Mouse (Mus musculus): Measurements from ENCODE around the gene Tlk2.

Gene Tlk2

DNA sequence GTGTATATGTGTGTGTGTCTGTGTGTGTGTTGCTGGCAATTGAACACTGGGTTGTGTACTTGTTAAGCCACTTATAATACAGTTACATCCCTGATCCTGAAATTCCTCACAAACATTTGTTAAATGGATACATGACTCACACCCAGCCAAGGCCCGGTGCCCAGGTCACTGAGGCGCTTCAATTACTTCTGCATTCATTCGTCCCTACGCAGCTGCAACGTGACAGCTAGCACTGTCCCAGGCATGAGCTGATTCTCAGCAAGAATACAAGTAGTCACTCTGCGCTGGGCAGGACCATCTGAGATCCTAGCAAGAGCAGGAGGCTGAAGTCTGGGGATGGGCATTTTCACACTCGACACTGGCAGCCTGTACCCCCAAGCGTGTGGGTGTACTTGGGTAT, 136.7 kb downstream of the Tlk2 start:
- no peak for DNase-seq

DNA sequence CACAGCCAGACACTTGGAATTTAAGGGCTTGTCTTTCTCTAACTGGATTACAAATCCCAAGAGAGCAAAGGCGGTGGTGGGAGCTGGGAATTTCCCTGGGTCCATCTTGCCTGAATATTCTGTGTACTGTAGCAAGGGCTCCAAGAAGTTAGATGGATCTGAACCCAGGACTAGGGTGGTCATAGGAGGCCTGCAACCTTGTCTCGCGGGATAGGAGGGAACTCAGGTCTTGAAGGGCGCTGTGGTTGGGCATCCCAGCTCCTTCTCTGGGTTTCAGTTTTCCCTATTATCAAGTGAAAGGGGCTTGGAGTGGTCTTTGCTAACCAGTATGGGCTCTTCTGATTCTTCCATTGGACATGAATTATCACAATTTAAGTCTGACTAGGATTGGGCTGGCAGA, 137.5 kb downstream of the Tlk2 start:
- no peak for DNase-seq

DNA sequence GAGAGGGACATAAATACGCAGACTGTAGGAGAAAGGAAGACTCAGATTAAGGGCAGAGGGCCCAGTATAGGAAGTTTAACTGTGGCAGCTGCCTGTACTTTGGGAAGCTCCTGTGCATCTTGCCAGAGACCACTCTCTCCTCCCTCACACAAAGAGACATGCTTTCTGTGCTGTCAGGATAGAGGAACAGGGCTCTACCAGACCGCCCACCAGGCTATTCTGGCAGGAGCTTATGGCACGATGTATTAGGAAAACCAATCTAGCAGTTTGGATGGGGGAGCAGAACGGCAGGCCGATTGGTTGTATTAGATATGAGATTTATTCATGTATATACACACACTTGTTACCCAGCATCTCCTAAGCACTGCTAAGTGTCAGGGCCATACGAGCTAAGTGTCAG, 139.2 kb downstream of the Tlk2 start:
- no peak for DNase-seq

DNA sequence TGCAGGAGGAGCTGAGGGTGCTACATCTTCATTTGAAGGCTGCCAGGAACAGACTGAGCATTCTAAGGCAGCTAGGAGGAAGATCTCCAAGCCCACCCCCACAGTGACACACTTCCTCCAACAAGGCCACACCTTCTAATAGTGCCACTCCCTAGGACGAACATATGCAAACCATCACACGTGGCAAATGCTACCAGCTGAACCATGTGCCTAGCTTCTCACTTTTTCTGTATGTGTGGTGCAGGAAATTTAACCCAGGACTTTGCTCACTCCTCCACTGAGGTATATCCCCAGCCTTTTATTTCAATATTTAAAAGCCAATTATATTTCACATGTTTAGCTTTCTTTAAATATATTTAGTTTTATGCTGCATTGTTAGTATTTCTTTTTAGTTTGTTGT, 142.5 kb downstream of the Tlk2 start:
- DNase-seq: no peak

DNA sequence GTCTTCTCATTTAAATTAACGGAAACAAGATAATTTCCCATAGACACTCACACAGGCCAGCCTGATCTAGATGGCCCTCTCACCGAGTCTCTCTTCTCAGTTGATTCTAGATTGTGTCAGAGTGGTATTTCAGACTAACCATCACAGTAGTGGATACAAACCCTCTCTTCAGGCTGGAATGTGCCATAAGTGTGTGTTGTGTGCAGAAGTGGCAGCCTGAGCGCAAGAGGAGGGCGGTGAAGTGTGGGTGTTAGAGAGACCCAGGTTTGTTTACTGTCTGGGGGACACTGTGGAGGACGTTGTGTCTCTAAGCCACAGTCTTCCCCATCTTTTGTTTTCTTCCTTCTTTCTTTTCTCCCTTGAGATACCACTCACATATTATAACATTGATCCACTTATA, 144.9 kb downstream of the Tlk2 start:
- no peak for DNase-seq

DNA sequence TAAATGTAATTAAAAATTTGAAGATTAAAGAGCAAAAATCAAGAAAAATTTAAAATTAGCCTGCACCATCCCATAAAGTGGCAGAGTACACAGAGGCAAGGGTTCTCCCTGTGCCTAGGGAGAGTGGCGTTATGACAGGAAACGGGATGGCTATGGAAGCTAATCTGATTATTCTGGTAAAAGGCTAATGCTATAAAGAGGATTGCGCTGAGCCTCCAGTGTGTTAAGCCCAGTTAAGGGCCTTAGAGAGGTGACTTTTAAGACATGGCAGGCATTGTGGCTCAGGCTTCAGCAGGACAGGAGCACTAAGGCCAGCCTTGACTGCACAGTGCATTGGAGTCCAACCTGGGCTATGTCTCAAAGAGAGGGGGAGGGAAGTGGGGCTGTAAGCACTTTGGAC, 148.5 kb downstream of the Tlk2 start:
- no peak for DNase-seq

DNA sequence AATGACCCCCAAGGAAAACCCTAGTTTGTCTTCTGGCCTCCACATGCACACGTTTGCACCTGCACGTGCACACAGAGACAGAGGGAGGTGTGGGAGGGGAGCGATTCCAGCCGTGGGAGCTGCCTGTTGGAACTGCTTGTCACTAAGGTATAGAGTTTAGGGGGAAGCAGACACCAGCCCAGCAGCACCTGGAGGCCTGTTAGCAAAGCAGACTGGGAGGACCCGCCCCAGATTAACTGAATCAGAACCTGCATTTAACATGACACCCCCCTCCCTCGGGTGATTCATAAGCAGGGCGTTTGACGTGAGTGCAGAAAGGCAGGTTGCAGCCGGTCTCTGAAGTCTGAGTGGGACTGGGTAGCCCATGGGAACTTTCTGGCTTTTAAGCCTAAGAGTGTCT, 151.4 kb downstream of the Tlk2 start:
- DNase-seq: no peak

DNA sequence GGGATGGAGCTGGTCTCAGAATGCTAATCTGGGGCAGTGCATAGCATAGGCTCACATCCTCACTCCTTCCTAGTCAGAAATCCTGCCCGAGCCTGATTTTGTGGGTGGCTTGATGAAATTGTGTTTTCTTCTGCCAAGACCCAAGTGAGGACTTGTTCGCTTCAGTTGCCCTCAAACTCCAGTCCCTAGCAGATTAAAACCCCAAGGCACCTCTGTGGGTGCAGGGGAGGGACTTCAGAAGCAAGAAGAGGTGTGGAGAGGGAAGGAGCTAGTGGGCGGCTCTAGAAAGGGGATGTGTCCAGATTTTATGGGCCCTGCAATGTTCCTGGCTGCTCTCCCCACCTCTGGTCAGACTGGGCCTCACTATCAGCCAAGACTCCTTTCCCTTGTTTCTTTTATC, 152.5 kb downstream of the Tlk2 start:
- DNase-seq: no peak

DNA sequence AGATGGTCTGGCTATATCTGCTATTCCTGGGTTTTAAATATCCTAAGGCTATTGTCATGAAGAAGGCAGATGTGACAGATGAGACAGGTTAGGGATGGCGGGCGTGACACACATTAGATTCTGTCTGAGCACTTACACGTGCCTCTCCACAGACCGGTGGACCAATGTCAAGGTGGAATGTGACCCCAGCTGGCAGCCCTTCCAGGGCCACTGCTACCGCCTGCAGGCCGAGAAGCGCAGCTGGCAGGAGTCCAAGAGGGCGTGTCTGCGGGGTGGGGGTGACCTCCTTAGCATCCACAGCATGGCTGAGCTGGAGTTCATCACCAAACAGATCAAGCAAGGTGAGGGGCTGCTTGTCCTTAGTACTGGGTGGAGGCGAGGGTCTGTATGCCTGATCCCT, 153.1 kb downstream of the Tlk2 start:
- DNase-seq: no peak

DNA sequence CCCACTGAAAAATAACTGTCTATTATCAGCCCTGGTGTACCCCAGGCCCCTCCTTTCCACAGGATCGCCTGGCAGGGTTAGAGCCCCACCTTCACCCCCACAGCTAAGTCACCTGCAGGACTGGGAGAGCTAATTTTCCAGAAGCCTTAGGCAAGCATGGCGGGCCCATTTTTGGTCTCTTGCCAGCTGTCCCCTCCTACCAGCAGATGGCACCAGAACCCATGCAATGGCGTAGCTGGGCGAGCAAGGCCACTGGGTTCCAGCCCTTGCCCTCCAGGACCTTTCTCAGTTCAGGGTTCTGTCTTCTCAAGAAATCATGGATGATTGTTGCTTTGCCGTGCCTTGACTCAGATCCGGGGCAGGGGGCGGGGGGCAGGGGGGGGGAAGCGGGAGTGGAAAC, 153.9 kb downstream of the Tlk2 start:
- peak in 1 of 2 experiments; percentile 23 for DNase-seq
